Mouse (Mus musculus): ENCODE results near the gene Lce1e.
"Not testable (repeated sequence)": the region's sequence is repeated elsewhere in the genome, so short reads cannot be mapped to it uniquely, and the experiment has no call there.

DNA sequence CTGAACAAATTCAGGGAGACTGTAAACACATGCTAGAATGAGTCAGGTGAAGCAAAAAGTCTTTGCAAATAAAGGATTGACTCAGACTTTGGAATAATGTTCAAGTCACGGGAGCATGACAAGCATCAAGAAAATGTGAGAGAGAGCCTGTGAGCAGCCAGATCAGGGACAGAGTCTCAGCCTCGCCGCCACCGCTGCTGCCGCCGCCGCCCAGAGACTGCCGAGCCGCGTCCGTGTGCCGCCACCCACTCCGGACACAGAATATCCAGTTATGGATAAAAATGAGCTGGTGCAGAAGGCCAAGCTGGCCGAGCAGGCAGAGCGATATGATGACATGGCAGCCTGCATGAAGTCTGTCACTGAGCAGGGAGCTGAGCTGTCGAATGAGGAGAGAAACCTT, 19.7 kb downstream of the Lce1e start:
- not testable (repeated sequence) for TF ChIP-seq POLR2A (IDR thresholded peaks at IDR 0.05; ENCODE audit: control insufficient read depth, extremely low read depth, insufficient read depth, low read length, poor library complexity); CTCF (IDR thresholded peaks at IDR 0.05; ENCODE audit: borderline replicate concordance, control insufficient read depth, extremely low read depth, insufficient read depth, low read length, poor library complexity)

Measured in thymus, adult 2 months (tissue).